Mouse (Mus musculus): Measurements from ENCODE around the gene Mtmr11.
"Not testable (repeated sequence)": the region's sequence is repeated elsewhere in the genome, so short reads cannot be mapped to it uniquely, and the experiment has no call there.

Mtmr11 gene

GRCm38 (mm10) chr3:96172197-96173178, 10.7 kb downstream of the Mtmr11 start, which contains the start of gene Sf3b4:
Gene Sf3b4, plus strand, starts transcription at chr3:96172332.
- DNase-seq (ENCODE audit: low spot score in 2 of 2), result peak; percentile 80 to 81

- no peak for DNase-seq (ENCODE audit: low spot score in 2 of 2)
Measured at GRCm38 (mm10) chr3:96173185-96173584, 11.4 kb downstream of the Mtmr11 start.

GRCm38 (mm10) chr3:96174042-96174441, 12.2 kb downstream of the Mtmr11 start:
- not testable (repeated sequence) for DNase-seq (ENCODE audit: low spot score in 2 of 2)

- DNase-seq (ENCODE audit: low spot score in 2 of 2), result no peak
Measured at GRCm38 (mm10) chr3:96175251-96175650, 13.4 kb downstream of the Mtmr11 start.

DNA sequence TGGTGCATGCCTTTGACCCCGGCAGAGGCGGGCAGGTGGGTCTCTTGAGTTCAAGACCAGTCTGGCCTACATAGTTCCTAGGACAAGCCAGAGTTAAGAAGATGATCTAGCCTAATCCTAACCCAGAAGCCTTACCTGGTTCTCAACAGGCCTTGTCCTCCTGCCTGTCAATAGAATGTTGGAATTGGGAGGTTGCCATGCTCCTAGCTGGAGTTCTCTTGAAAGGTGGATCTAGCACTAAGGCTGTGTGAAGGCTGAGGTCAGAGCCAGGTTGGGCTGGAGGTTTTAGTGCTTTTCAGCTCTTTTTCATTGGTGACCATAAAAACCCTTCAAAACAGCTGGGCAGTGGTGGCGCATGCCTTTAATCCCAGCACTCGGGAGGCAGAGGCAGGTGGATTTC, 16.6 kb downstream of the Mtmr11 start:
- no peak for DNase-seq (ENCODE audit: low spot score in 2 of 2)

DNA sequence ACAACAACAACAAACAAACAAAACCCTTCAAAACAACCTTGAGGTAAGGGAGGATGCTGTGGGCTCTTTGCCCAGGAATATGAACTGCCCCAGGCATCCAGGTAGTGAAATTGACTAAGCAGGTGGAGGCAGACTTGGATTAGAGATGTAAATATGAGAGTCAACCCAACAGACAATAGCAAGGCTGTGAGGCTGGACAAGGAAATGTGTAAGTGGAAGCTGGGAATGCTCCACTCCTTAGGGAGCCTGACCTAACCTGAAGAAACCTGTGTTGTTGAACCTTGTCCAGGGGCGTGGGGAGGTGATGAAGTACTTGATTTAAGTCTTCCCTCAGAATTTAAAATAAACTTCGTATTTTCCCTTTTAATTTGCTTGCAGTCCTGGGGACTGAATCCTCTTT, 17.1 kb downstream of the Mtmr11 start:
- DNase-seq (ENCODE audit: low spot score in 2 of 2), result no peak

GRCm38 (mm10) chr3:96179531-96179930, 17.7 kb downstream of the Mtmr11 start:
- no peak for DNase-seq (ENCODE audit: low spot score in 2 of 2)

GRCm38 (mm10) chr3:96180727-96181477, 19.1 kb downstream of the Mtmr11 start, which contains the start of gene Sv2a:
Gene Sv2a, plus strand, starts transcription at chr3:96181151.
- peak in 1 of 2 experiments; percentile 47 for DNase-seq (ENCODE audit: low spot score in 2 of 2)

GRCm38 (mm10) chr3:96181510-96182381, 19.9 kb downstream of the Mtmr11 start:
- no peak for DNase-seq (ENCODE audit: low spot score in 2 of 2)

DNA sequence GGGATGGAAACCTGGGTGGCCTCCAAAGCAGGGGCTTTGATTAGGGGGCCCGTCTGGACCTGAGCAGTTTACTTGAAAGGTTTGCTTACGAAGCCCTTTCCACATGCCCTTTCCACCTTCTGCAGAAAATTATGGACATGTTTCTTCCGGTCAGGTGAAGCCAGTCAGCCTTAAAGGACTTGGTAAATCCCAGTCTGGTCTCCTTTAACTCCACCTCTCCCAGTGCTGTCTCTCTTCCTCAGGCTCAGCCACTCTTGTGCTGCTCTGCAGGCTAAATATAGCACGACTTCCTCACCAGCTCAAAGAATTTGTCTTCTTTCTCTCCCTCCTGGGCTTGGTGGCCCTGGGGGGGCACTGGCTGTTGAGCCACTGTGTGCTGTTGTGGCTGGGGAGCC, 20.6 kb downstream of the Mtmr11 start:
- no peak for DNase-seq (ENCODE audit: low spot score in 2 of 2)

DNA sequence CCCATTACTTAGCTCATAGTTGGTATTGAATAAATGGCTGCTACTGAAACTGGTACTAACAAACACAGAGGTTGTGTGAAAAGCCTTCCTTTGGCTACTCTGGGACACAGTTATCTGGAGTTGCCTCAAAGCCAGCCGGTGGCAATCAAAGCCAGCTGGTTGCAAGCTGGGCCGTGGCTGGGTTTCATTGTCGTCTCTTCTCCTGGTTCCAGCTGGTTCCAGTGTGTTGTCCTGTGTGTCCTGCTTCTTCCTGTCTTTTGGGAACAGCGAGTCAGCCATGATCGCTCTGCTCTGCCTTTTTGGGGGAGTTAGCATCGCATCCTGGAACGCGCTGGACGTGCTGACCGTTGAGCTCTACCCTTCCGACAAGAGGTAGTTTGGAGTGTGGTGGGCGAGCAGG, 31.2 kb downstream of the Mtmr11 start:
- DNase-seq (ENCODE audit: low spot score in 2 of 2), result no peak

DNA sequence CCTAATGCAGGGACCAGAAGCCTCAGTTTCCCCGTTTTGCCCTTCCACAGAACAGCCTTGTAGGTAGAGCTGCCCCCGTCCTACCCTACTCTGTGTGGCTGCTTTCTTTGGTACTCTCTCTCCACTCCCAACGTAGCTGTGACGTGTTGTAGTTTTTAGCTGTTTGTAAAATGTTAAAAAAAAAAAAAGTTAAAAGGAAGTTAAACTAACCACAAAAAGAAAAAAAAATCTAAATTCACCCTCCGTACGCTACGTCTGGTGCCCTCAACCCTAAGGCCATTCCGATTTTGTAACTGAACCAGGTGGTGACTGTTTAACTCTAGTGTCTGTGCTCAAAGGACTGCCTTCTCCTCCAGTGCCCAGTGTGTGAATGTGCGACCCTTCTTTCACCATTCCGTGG, 33.2 kb downstream of the Mtmr11 start:
- DNase-seq (ENCODE audit: low spot score in 2 of 2), result no peak

DNA sequence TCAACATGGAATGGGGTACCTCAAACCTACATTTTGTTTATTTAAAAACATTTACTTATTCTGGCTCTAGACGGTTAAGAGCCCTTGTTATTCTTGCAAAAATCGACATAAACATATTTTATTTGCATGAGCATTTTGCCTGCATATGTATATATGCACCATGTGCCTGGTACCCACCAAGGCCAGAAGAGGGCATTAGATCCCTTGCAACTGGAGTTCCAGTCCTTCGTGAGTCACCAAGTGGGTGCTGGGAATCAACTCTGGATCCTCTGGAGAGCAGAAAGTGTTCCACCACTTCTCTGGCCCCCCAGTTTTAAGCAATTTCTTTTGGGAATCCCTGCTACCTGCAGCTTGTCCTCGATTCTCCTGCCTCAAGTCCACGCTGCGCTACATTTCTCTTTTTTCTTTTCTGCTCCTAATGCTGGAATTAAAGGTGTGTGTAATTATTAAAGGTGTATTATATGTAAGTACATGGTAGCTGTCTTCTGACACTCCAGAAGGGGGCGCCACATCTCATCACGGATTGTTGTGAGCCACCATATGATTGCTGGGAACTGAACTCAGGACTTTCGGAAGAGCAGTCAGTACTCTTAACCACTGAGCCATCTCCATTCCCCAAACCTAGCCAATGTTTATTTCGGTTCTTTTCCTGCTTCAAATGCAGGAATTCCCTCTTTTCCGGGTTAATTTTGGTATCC, 34.0 kb downstream of the Mtmr11 start:
- DNase-seq (ENCODE audit: low spot score in 2 of 2), result no peak

- no peak for DNase-seq (ENCODE audit: low spot score in 2 of 2)
Measured at GRCm38 (mm10) chr3:96196437-96197128, 34.8 kb downstream of the Mtmr11 start.

GRCm38 (mm10) chr3:96197129-96197749, 35.4 kb downstream of the Mtmr11 start:
- peak; percentile 81 to 86 for DNase-seq (ENCODE audit: low spot score in 2 of 2)

DNA sequence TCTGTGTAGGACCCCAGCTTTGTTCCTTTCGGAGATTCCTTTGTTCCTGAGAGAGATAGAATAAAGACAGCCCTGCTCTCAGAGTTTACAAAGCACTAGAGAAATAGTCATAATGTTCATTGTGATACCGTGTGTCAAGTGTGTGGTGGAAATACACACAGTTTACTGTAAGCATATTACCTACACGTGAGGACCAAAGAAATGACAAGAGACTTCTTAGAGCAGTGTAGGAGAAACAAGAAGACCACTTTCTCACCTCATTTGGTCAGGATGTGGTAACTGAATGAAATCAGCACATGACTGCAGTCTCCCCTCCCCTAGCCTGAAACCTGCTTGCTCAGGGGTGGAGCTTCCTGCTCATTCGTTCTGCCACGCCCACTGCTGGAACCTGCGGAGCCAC, 36.4 kb downstream of the Mtmr11 start:
- DNase-seq (ENCODE audit: low spot score in 2 of 2), result no peak

- DNase-seq (ENCODE audit: low spot score in 2 of 2), result not testable (repeated sequence)
Measured at GRCm38 (mm10) chr3:96198601-96199251, 36.9 kb downstream of the Mtmr11 start.

GRCm38 (mm10) chr3:96199731-96200130, 37.9 kb downstream of the Mtmr11 start:
- DNase-seq (ENCODE audit: low spot score in 2 of 2), result no peak

GRCm38 (mm10) chr3:96207819-96208218, 46.0 kb downstream of the Mtmr11 start:
- no peak for DNase-seq (ENCODE audit: low spot score in 2 of 2)
